Mouse (Mus musculus) CH12.LX (cell line): Measurements from ENCODE around the gene Camk2n1. TPM values are rescaled to one million over a fixed set of nuclear protein-coding genes. Genes with fewer than 3 reads are reported as not detected.

Experiments used
- DNase-seq: peaks from one replicate; pipeline ENCODE4 v3.0.0-alpha.2; 2013; ENCODE audit errors: extremely low read depth
- H3K27ac ChIP-seq: 2 replicates; pipeline ENCODE4 v1.5.1; 2012; ENCODE audit warnings: low read depth, mild to moderate bottlenecking, control low read depth, moderate library complexity; ENCODE audit not compliant: insufficient read depth
- H3K27me3 ChIP-seq: replicated peaks from 2 replicates; pipeline ENCODE3; 2012; ENCODE audit warnings: inconsistent platforms
- H3K36me3 ChIP-seq, 2 experiments: replicated peaks in 1 of 2; 2 replicates each; pipeline versions ENCODE3 to v1.6.1; 2012; ENCODE audit warnings: inconsistent platforms in 1 of 2, low read length in 1 of 2, mild to moderate bottlenecking in 1 of 2, mixed read lengths in 1 of 2, moderate library complexity in 1 of 2; ENCODE audit not compliant: control insufficient read depth in 1 of 2, insufficient read depth in 1 of 2
- H3K4me1 ChIP-seq, 2 experiments: 2 replicates each; pipeline ENCODE4 v1.6.1; 2012; ENCODE audit warnings: inconsistent platforms in 1 of 2, moderate library complexity in 1 of 2; ENCODE audit not compliant: insufficient read depth in 2 of 2, control insufficient read depth in 1 of 2
- H3K4me2 ChIP-seq: 2 replicates; pipeline ENCODE4 v1.6.1; 2012; ENCODE audit warnings: low read depth, mild to moderate bottlenecking, control low read depth; ENCODE audit not compliant: poor library complexity, insufficient read depth, severe bottlenecking
- H3K4me3 ChIP-seq, 3 experiments: fragments of 150-350 bp in 1 of 3; sonication (generic) in 1 of 3; replicated peaks in 1 of 3; 2 replicates each; pipeline versions ENCODE3 to v1.5.1; 2011 to 2012; ENCODE audit warnings: low read depth in 2 of 3, low read length in 2 of 3, mild to moderate bottlenecking in 2 of 3, moderate library complexity in 2 of 3, control low read depth in 1 of 3, improper control_type of control experiment in 1 of 3, inconsistent platforms in 1 of 3, mixed read lengths in 1 of 3; ENCODE audit not compliant: poor library complexity in 1 of 3
- H3K79me2 ChIP-seq: replicated peaks from 2 replicates; pipeline ENCODE4 v1.6.1; 2012; ENCODE audit warnings: mild to moderate bottlenecking, moderate library complexity; ENCODE audit not compliant: control insufficient read depth, poor library complexity, insufficient read depth, severe bottlenecking; ENCODE audit errors: extremely low read depth
- H3K9ac ChIP-seq: 2 replicates; pipeline ENCODE4 v1.6.1; 2012; ENCODE audit warnings: low read depth, mild to moderate bottlenecking, control low read depth, moderate library complexity; ENCODE audit not compliant: insufficient read depth
- H3K9me3 ChIP-seq: replicated peaks from 2 replicates; pipeline ENCODE3; 2012; ENCODE audit warnings: low read length, inconsistent platforms, mixed read lengths
- BHLHE40 ChIP-seq: IDR thresholded peaks from 2 replicates; pipeline ENCODE4 v1.6.1; 2011; ENCODE audit warnings: mild to moderate bottlenecking, low read depth, low read length, improper control_type of control experiment
- CHD2 ChIP-seq: IDR thresholded peaks from 2 replicates; pipeline ENCODE4 v1.6.1; 2011; ENCODE audit warnings: low read length, improper control_type of control experiment
- CTCF ChIP-seq, 2 experiments: IDR thresholded peaks in 1 of 2; conservative IDR thresholded peaks in 1 of 2; 2 replicates each; pipeline ENCODE4 v1.5.1; 2011 to 2012; ENCODE audit warnings: low read depth in 2 of 2, low read length in 2 of 2, improper control_type of control experiment in 1 of 2, inconsistent platforms in 1 of 2, mild to moderate bottlenecking in 1 of 2, moderate library complexity in 1 of 2
- E2F4 ChIP-seq: IDR thresholded peaks from 2 replicates; pipeline ENCODE4 v1.6.1; 2011; ENCODE audit warnings: low read depth, low read length, improper control_type of control experiment; ENCODE audit not compliant: insufficient replicate concordance
- ELF1 ChIP-seq: IDR thresholded peaks from 2 replicates; pipeline ENCODE4 v1.6.1; 2014; ENCODE audit warnings: low read depth, mild to moderate bottlenecking, inconsistent platforms, low read length, improper control_type of control experiment
- EP300 ChIP-seq: IDR thresholded peaks from 2 replicates; pipeline ENCODE4 v1.6.1; 2011; ENCODE audit warnings: low read length, improper control_type of control experiment
- ETS1 ChIP-seq: conservative IDR thresholded peaks from 2 replicates; pipeline ENCODE4 v1.6.1; 2012; ENCODE audit warnings: low read depth, mild to moderate bottlenecking, inconsistent platforms, low read length, improper control_type of control experiment, moderate library complexity
- HCFC1 ChIP-seq: IDR thresholded peaks from 2 replicates; pipeline ENCODE4 v1.6.1; 2012; ENCODE audit warnings: low read depth, mild to moderate bottlenecking, inconsistent platforms, low read length, improper control_type of control experiment
- IRF4 ChIP-seq: IDR thresholded peaks from 2 replicates; pipeline ENCODE4 v1.6.1; 2014; ENCODE audit warnings: low read depth, mild to moderate bottlenecking, inconsistent platforms, low read length, improper control_type of control experiment
- JUND ChIP-seq: conservative IDR thresholded peaks from 2 replicates; pipeline ENCODE4 v1.6.1; 2011; ENCODE audit warnings: low read depth, low read length, improper control_type of control experiment
- KAT2A ChIP-seq: IDR thresholded peaks from 2 replicates; pipeline ENCODE4 v1.6.1; 2012; ENCODE audit warnings: low read length, improper control_type of control experiment, inconsistent platforms; ENCODE audit not compliant: insufficient replicate concordance
- MAX ChIP-seq: IDR thresholded peaks from 2 replicates; pipeline ENCODE4 v1.6.1; 2011; ENCODE audit warnings: low read length, improper control_type of control experiment
- MAZ ChIP-seq: IDR thresholded peaks from 2 replicates; pipeline ENCODE4 v1.6.1; 2012; ENCODE audit warnings: low read depth, mild to moderate bottlenecking, inconsistent platforms, low read length, improper control_type of control experiment, moderate library complexity
- MEF2A ChIP-seq: IDR thresholded peaks from 2 replicates; pipeline ENCODE4 v1.6.1; 2014; ENCODE audit warnings: low read depth, mild to moderate bottlenecking, inconsistent platforms, low read length, improper control_type of control experiment, borderline replicate concordance
- MXI1 ChIP-seq: IDR thresholded peaks from 2 replicates; pipeline ENCODE4 v1.6.1; 2011; ENCODE audit warnings: mild to moderate bottlenecking, low read depth, low read length, improper control_type of control experiment
- MYC ChIP-seq: IDR thresholded peaks from 2 replicates; pipeline ENCODE4 v1.6.1; 2011; ENCODE audit warnings: low read depth, mild to moderate bottlenecking, improper control_type of control experiment, low read length
- NELFE ChIP-seq: IDR thresholded peaks from 2 replicates; pipeline ENCODE4 v1.6.1; 2011; ENCODE audit warnings: low read depth, low read length, improper control_type of control experiment
- NRF1 ChIP-seq: IDR thresholded peaks from 2 replicates; pipeline ENCODE4 v1.6.1; 2014; ENCODE audit warnings: low read depth, mild to moderate bottlenecking, inconsistent platforms, low read length, improper control_type of control experiment, moderate library complexity
- PAX5 ChIP-seq: IDR thresholded peaks from 2 replicates; pipeline ENCODE4 v1.6.1; 2012; ENCODE audit warnings: low read length, inconsistent platforms, mixed read lengths
- POLR2A ChIP-seq: IDR thresholded peaks from 2 replicates; pipeline ENCODE4 v1.6.1; 2011; ENCODE audit warnings: low read depth, mild to moderate bottlenecking, improper control_type of control experiment, low read length
- SIN3A ChIP-seq: IDR thresholded peaks from 2 replicates; pipeline ENCODE4 v1.6.1; 2012; ENCODE audit warnings: low read length, improper control_type of control experiment, inconsistent platforms
- TBP ChIP-seq: conservative IDR thresholded peaks from 2 replicates; pipeline ENCODE4 v1.6.1; 2011; ENCODE audit warnings: low read depth, low read length, improper control_type of control experiment
- TCF12 ChIP-seq: IDR thresholded peaks from 2 replicates; pipeline ENCODE4 v1.6.1; 2014; ENCODE audit warnings: low read depth, mild to moderate bottlenecking, inconsistent platforms, low read length, improper control_type of control experiment
- USF1 ChIP-seq: IDR thresholded peaks from 2 replicates; pipeline ENCODE4 v1.6.1; 2014; ENCODE audit warnings: low read depth, mild to moderate bottlenecking, inconsistent platforms, low read length, improper control_type of control experiment
- USF2 ChIP-seq: conservative IDR thresholded peaks from 2 replicates; pipeline ENCODE4 v1.6.1; 2011; ENCODE audit warnings: low read depth, low read length, improper control_type of control experiment
- ZKSCAN1 ChIP-seq: IDR thresholded peaks from 2 replicates; pipeline ENCODE4 v1.6.1; 2012; ENCODE audit warnings: low read depth, inconsistent platforms, low read length, improper control_type of control experiment, borderline replicate concordance
- ZMIZ1 ChIP-seq: IDR thresholded peaks from 2 replicates; pipeline ENCODE4 v1.6.1; 2012; ENCODE audit warnings: low read depth, mild to moderate bottlenecking, inconsistent platforms, low read length, improper control_type of control experiment
- dilution Hi-C: fragments of 300-500 bp; cut with MboI; formaldehyde crosslinking; loops from 2 replicates; pipeline ENCODE4 v1.14.3; 2020; ENCODE audit warnings: low sequenced_read_pairs; ENCODE audit not compliant: extremely low pct_unique_long_range_greater_than_20kb, extremely low pct_ligation_motif_present
- in situ Hi-C: fragments of 300-500 bp; cut with MboI; formaldehyde crosslinking; loops from 3 replicates; pipeline ENCODE4 v1.14.3; 2019; ENCODE audit warnings: low sequenced_read_pairs, low pct_ligation_motif_present, low pct_unique_long_range_greater_than_20kb, mixed read lengths
- polyA plus RNA-seq: library from polyadenylated mRNA; unstranded; fragments of >175 nt; gene quantifications from 2 replicates; pipeline ENCODE4 v1.2.1, GENCODE M21; 2012; ENCODE audit warnings: low read depth; ENCODE audit not compliant: insufficient read length
- total RNA-seq, 2 experiments: library from RNA; depleted of rRNA; stranded (reverse); fragments of 300-350 nt in 1 of 2; fragments of >200 nt in 1 of 2; gene quantifications; 2 replicates each; pipeline ENCODE4 v1.2.3; 2012 to 2014

The Camk2n1 gene
- total and polyA plus RNA-seq, 3 experiments, result 0.13 TPM; not detected in 2

- H3K36me3 ChIP-seq, result peaks cover 29 to 37% of the 10 kb centered on the region in 2 experiments
- no peaks in the 10 kb centered on the region for H3K9me3 ChIP-seq
- H3K79me2 ChIP-seq, result peaks cover 15% of the 10 kb centered on the region
- dilution Hi-C loops, result no loop called here
- H3K9ac ChIP-seq, result peak within 1 kb of the TSS; percentile 86
- peak within 1 kb of the TSS; percentile 89 to 97 (median 95) for H3K4me3 ChIP-seq
- TF ChIP-seq EP300, result no peak
- peak; percentile 74 for TF ChIP-seq BHLHE40
- peak; percentile 71 for TF ChIP-seq MYC
- TF ChIP-seq PAX5, result no peak
- peak; percentile 11; the same call in 1 of the 2 replicates for TF ChIP-seq ETS1
- TF ChIP-seq MAZ, result peak; percentile 74; the same call in 1 of the 2 replicates
- TF ChIP-seq USF1, result peak; percentile 93
- no peak for TF ChIP-seq E2F4
- peak; percentile 95 for TF ChIP-seq MXI1
- peak; percentile 52; the same call in 1 of the 2 replicates for TF ChIP-seq ZMIZ1
- peak; percentile 59 for TF ChIP-seq IRF4
- TF ChIP-seq CHD2, result no peak
- TF ChIP-seq TBP, result no peak
- peak; percentile 98 for TF ChIP-seq SIN3A
- peak; percentile 82; the same call in 1 of the 2 replicates for TF ChIP-seq KAT2A
- TF ChIP-seq JUND, result no peak
- peak; percentile 83 for TF ChIP-seq POLR2A
- TF ChIP-seq MAX, result peak; percentile 95
- TF ChIP-seq NELFE, result peak; percentile 76
- TF ChIP-seq HCFC1, result peak; percentile 94
- peak; percentile 67; the same call in 1 of the 2 replicates for TF ChIP-seq TCF12
- TF ChIP-seq ZKSCAN1, result no peak
- TF ChIP-seq USF2, result peak; percentile 89
- peak; percentile 41; the same call in 1 of the 2 replicates for TF ChIP-seq MEF2A
- peak; percentile 98 for TF ChIP-seq ELF1
- TF ChIP-seq NRF1, result peak; percentile 81
- TF ChIP-seq CTCF (conservative IDR thresholded peaks at IDR 0.05 in 1 of 2, IDR thresholded peaks at IDR 0.05 in 1 of 2; ENCODE audit: low read depth in 2 of 2, low read length in 2 of 2), result no peak
- TF ChIP-seq, all 38 proteins: peak for 19
- peak; percentile 94 for DNase-seq
- Histone ChIP-seq H3K27me3 (peaks cover 35% of the 10 kb centered on the region), H3K4me1 (peaks cover 3 to 15% of the 10 kb centered on the region in 2 experiments; a peak in 3 of 4 replicates), H3K27ac (peak within 1 kb of the TSS; percentile 6; the same call in 1 of the 2 replicates), H3K4me2 (peak within 1 kb of the TSS; percentile 87)
- in situ Hi-C loops, result loop anchor here (5.0 kb wide), 1 partner anchor 117 kb away; no protein-coding TSS in a partner anchor
Observed at GRCm38 (mm10) chr4:138434347-138435316, 19.5 kb upstream of the Camk2n1 start, which contains the start of gene Mul1. TSS of gene Mul1 (plus strand) at chr4:138434671.
